Mouse (Mus musculus) kidney, adult 11 months (tissue): ENCODE data around the gene Olfml3.

Experiments
- DNase-seq: peaks from one replicate; pipeline ENCODE4 v3.0.0; 2022

The Olfml3 gene

DNA sequence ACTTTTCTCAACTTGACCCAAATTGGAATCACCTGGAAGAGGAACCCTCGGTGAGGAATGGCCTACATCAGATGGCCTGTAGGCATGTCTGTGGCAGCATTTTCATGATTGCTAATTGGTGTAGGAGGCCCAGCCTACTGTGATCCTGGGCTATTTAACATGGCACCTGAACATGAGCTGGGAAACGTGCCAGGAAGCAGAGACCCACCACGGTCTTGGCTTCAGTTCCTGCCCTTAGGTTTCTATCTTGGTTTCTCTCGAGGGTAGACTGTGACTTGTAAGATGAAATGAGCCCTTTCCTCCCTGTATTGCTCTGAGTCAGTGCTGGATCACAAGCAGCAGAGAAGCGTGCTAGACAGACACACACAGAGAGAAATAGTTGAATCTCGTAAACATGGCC is 33.1 kb downstream of the Olfml3 start:
- no peak for DNase-seq

DNA sequence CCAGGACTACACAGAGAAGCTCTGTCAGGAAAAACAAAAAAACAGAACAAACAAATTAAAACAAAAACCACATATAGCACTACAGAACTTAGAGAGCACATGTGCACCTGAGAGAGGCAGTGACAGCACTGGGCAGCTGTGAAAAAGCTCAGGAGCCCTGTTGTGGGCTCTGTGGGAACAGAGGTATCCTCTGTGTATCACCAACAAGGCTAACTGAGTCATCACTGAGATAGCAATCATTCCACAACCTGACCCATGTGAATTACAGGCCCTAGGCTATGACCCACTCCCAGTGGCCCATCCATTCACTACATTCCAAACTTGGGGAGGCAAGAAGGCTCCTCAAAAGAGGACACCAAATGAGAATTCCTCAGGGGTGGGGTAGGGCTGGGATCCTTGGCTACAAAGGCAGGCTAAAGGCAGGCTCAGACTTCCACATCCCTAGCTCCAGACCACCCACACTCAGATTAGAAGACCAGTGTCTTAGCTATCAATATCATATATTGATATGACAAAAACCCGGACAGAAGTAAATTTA is 41.3 kb downstream of the Olfml3 start:
- no peak for DNase-seq

DNA sequence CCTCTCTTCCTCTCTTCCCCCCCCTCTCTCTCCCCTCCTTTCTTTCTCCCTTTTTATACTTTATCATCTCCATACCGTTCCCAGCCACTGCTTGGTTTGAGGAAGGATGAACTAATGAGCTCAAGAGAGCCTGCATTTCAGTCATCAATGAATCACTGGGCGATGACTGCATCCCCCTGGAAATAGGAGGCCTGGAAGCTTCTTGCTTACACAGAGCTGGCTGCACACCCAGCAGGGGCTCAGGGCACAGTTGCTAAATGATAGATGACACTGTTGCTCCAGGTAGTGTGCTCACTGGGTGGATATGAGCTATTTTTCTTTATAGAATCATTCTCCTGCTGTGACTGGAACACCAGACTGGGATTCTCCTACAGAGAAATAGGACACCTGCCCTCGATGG is 42.2 kb downstream of the Olfml3 start:
- no peak for DNase-seq

DNA sequence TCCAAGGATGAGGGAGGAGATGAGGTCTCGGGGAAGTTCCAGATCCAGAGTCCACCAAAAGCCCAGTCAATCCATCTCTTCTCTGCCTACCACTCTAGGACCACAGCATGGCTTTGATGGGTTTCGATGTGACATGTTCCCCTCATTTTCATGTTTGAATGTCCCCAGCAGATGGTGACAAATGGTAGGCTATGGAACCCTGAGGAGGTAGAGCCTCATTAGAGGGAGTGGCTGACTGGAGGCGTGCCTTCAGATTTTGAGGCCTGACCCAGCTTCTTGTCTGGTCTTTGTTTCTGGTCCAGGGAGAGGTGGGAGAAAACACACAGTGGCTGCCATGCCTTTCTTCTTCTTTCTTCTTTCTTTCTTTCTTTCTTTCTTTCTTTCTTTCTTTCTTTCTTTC is 47.3 kb downstream of the Olfml3 start:
- peak; percentile 2 for DNase-seq

DNA sequence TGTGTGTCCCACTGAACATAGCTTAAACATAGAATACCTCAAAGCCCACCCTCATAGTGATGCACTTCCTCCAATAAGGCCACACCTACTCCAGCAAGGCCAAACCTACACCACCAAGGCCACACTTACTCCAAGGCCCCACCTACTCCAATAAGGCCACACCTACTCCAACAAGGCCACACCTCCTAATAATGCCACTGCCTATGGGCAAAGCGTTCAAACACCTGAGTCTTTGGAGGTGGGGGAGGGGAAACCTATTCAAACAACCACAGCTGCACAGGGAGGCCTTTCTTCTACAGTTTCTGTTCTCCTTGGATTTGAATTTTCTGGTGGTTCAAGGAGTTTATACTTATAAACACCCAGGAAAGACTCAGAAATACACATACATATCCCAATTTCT is 48.8 kb downstream of the Olfml3 start:
- no peak for DNase-seq

DNA sequence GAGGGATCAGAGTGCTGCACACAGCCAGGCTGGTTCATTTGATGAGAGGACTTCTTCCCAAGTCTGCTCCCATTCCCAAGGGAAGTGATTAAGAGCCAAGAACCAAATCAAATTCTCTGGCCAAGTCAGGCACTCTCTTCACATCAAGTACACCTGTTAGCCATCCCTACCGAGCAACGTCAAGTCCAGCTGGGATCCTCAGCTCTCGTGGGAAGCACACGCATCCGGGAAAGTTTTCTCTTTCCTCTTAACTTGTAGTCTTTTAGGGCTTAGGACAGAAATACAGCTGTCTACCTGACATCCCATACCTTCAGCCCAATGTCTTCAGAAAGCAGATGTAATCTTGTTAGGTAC is 53.9 kb downstream of the Olfml3 start:
- no peak for DNase-seq

DNA sequence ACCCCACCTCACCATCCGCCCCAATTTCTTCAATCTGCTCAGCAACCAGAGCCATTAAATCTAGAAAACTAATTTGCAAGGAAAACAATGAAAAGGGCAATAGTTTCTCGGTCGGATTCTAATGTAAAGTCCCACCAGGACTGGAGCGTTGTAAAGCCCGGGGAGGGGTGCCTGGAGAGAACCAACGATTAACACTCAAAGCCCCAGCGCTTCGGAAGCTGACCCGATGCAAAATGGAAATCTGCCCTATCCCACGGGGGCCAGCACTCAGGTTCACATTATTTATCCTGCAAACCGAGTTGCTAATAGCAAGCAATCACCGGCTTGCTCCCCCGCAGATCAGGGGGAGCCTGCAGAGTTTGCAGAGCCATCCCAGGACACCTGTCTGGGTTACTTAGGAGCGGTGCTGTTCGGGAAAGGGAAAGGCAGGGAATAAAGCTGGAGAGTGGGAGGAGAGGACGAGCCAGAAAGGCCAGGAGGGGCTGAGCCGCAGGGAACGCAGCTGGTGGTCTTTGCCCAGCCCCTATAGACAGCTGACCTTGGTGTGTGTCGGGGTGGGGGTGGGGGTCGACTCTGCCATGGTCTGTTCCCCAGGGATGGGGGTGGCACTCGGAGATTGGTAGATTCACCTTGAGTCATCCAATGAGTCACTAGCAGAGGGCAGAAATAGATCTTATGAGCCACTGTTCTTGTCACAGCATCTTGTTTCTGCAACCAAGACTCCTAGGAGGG is 54.4 kb downstream of the Olfml3 start:
- no peak for DNase-seq

DNA sequence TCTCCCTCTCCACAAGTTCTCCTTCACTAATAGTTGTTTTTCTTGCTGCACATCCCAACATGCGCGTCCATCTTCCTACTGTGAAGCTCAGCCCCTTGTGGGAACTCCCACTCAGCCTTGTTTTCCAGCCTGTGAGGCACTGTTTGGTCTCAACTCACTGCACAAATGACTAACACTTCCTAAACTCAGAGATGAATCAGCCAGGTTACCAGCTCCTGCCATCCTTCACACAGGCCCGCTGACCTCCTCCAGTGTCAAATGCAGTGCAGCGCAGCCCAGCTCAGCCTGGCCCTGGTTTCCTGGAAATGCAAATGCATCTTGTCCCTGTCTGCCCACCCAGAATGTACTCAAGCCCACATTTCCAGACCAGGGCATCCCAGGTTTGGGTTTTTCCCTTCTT is 55.3 kb downstream of the Olfml3 start:
- no peak for DNase-seq

DNA sequence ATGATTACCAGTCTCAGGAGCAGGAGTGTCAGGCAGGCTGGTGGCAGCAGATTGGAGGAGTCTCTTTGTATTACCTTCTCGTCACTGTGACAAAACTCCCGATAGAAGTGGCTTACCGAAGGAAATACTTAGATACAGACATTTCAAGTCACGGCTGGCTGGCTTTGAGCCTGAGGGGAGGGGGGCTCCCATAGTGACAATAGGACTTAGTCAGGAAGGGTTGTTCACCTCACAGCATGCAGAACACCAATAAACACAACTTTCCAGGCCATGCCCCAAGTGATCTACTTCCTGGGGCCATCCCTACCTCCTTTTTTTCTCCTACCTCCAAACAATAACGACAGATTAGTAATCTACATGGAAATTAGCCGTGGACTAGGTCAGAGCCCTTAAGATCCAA is 59.0 kb downstream of the Olfml3 start:
- DNase-seq = no peak

DNA sequence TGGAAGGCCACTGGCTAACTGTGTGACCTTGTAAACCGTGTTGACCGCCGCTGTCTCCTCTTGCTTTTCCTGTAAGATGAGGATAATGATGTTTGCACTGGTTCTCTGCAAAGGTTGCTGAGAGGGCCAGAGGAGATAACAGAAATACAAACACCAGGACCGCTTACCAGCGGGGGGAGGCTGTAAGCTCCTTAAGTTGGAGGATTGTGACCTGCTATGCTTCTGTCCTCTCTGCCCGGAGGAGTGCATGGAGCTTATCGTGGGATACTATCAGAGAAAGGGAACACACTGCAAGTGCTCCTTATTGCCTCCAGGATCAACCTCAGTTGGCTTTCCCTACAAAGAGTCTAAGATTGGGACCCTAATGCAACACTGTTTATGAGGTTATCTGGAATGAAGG is 65.1 kb downstream of the Olfml3 start:
- no peak for DNase-seq
